Mouse (Mus musculus): Measurements from ENCODE around the gene Fkbp5. TPM values are rescaled to one million over a fixed set of nuclear protein-coding genes. Genes with fewer than 3 reads are reported as not detected.
"Not testable (repeated sequence)": the region's sequence is repeated elsewhere in the genome, so short reads cannot be mapped to it uniquely, and the experiment has no call there.

The Fkbp5 gene
- 26.2 and 27.3 TPM in 2 replicates for polyA plus RNA-seq (2015; fragmentation: Nextera tagmentation; extraction: Ambion mirVana)

DNA sequence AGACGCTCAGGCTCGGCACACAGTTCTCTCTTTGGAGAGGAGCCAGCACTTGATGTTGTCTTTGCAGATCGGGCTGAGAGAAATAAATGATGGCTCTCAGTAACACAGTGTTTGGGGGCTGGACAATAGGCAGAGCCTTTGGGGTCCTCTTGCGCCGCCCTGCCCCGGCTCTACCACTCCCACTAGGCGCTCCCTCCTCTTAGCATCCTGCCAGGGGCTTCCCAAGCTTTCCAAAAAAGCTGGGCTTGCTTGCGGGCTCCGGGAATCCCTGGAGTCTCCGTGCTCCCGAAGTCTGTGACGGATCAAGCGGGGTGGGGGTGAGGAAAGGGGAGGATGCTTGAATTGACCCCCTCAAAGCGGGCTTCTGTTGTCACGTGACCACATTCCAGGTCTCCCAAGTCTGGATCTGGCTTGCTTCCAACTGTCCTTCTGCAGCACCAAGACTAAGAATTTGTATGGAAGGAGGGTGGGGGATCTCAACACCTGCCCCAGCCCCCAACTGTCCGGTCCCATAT is at the start of gene Fkbp5:
TSS of gene Fkbp5 (minus strand) at position 87 of the 515 bp plus-strand sequence.
- H3K9ac ChIP-seq: peak within 1 kb of the TSS; percentile 62
- H3K4me3 ChIP-seq: peak within 1 kb of the TSS; percentile 52
- peak within 1 kb of the TSS; percentile 94 for H3K4me2 ChIP-seq (replicated peaks)
- peak within 1 kb of the TSS; percentile 73 for H3K27ac ChIP-seq
- H3K36me3 ChIP-seq: no peaks in the 10 kb centered on the region
- WGBS: 2% methylated on average over 16 of the region's 16 CpGs
- peaks cover 14% of the 10 kb centered on the region for H3K27me3 ChIP-seq
- ATAC-seq (ENCODE audit: low FRiP score, low read depth): peak; percentile 41; the same call in 1 of the 2 replicates
- no peaks in the 10 kb centered on the region for H3K9me3 ChIP-seq
- H3K4me1 ChIP-seq: peaks cover 37% of the 10 kb centered on the region

DNA sequence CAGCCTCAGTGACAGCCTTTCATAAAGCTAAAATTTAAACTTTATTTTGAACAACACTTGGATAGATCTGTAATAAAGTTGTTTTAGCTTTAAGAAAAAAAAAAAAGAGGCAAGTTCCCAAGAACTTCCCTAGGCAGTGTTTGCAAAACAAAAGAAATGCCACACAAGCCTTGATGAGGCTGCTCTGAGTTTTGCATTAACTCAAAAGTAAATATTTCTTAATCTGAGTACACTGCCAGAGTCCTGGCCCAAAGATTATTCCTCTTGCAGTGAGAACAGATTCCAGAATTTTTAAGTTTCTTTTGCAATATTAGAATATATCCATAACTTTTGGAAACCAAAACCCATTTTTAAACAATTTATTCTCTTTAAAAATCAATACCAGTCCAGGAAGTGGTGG is 47.9 kb upstream of the Fkbp5 start:
- Histone ChIP-seq H3K27me3 (no peaks in the 10 kb centered on the region), H3K27ac (no peak overlapping the region), H3K9me3 (no peaks in the 10 kb centered on the region), H3K36me3 (no peaks in the 10 kb centered on the region), H3K4me2 (replicated peaks) (no peak overlapping the region), H3K4me3 (no peak overlapping the region), H3K4me1 (peaks cover 13% of the 10 kb centered on the region), H3K9ac (no peak overlapping the region)
- no peak for ATAC-seq (ENCODE audit: low FRiP score, low read depth)

DNA sequence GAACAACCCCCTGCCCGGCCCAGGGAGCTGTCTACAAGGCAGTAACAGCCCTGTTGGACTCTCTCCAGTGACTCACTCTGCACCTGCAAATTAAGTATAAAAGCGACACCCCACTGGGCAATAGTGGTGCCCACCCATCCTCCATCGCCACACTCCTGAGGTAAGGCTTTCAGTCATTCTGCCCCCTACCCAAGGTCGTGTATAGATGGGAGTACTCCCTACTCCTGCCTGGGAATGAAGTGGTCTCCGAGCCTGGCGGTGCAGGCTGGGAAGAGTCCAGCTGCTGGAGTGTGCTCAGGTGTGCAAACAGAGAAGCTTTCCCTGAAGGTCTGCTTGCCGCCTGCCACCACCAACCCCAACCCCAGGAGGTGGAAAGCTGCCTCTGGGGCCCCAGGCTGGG is 44.3 kb upstream of the Fkbp5 start:
- Histone ChIP-seq H3K27me3 (no peaks in the 10 kb centered on the region), H3K36me3 (no peaks in the 10 kb centered on the region), H3K9me3 (no peaks in the 10 kb centered on the region), H3K4me2 (replicated peaks) (no peak overlapping the region), H3K27ac (no peak overlapping the region), H3K9ac (no peak overlapping the region), H3K4me1 (peaks cover 29% of the 10 kb centered on the region), H3K4me3 (no peak overlapping the region)
- ATAC-seq (ENCODE audit: low FRiP score, low read depth): no peak
- 47% methylated on average over 7 of the region's 7 CpGs for WGBS

DNA sequence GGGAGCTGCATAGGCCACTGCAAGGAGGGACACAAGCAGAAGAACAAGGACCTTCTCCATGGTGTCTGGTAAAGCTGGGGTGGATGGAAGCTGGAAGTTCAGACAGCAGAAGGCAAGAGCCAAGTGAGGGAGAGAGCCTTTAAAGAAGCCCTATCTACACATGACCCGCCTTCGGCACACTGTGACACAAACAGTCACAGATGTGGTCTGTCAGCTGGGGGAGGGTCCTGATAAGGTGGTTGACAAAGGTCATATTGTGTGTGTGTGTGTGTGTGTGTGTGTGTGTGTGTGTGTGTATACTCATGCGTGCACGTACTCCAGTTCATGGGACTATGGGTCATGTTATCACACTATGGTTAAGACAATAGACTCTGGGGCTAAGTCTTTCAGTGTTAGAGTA is 43.3 kb upstream of the Fkbp5 start, which contains the start of gene Clps:
TSS of gene Clps (minus strand) at position 169 of the 400 bp plus-strand sequence.
- 91% methylated on average over 4 of the region's 4 CpGs for WGBS
- peaks cover 34% of the 10 kb centered on the region for H3K4me1 ChIP-seq
- no peak within 1 kb of the TSS for H3K27ac ChIP-seq
- H3K9me3 ChIP-seq: no peaks in the 10 kb centered on the region
- H3K4me2 ChIP-seq (replicated peaks): no peak within 1 kb of the TSS
- no peak within 1 kb of the TSS for H3K9ac ChIP-seq
- no peaks in the 10 kb centered on the region for H3K27me3 ChIP-seq
- no peaks in the 10 kb centered on the region for H3K36me3 ChIP-seq
- H3K4me3 ChIP-seq: no peak within 1 kb of the TSS
- no peak for ATAC-seq (ENCODE audit: low FRiP score, low read depth)

DNA sequence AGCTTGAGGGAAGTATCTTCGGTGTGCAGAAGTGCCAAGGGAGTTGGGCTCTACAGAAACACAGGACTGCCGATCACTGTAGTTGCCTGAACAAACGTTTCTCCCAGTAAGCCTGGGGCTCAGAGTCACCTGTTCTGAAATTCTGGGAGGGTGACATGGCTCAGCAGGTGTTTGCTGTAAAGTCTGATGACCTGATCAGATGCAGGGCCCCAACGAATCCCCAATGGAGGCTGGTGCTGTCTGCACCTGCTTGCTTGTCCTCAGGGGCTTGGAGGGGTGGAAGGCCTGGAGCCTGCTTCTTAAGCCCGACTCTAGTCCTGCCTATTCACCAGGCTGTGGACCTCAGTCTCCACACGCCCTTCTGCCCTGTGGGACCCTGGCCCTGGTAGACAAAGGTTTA is 40.4 kb upstream of the Fkbp5 start:
- H3K36me3 ChIP-seq: no peaks in the 10 kb centered on the region
- H3K27me3 ChIP-seq: no peaks in the 10 kb centered on the region
- peak; percentile 34; the same call in 1 of the 2 replicates for ATAC-seq (ENCODE audit: low FRiP score, low read depth)
- 43% methylated on average over 6 of the region's 6 CpGs for WGBS
- no peak overlapping the region for H3K9ac ChIP-seq
- no peaks in the 10 kb centered on the region for H3K9me3 ChIP-seq
- H3K4me3 ChIP-seq: no peak overlapping the region
- H3K4me2 ChIP-seq (replicated peaks): no peak overlapping the region
- H3K4me1 ChIP-seq: peaks cover 47% of the 10 kb centered on the region
- no peak overlapping the region for H3K27ac ChIP-seq

DNA sequence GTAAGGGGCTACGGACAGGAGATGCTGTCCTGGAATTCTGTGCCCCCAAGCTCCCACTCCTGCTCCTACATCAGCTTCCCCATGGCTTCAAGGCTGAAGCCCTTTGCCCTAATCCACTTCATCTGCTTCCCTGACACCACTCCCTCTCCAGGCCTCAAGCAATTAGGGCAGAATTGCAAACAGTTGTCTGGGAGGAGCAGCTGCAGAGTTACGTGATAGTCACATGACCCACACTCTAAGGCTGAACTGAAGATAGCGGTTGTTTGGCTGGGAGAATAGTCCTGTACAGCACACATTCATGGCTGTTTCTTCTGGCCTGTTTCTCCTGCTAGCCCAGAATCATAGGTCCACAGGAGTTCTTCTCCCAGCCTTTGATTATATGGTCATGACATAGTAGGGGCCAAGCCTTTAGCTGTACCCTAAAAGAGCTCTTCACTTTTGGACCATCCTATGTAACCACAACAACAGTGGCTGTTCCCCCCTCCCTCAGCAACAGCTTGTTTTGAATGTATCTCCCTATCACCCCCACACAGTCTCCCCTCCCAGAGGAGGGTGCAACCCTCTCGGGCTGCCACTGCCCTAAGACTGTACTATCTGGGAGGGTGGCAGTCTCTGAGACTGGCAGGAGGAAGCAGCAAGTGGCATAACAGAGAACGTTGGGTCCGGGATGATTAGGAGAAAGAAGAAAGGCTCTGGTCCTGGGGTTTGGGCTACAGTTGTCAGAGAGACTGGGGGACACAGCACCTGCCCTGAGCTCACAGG is 39.5 kb upstream of the Fkbp5 start:
- no peaks in the 10 kb centered on the region for H3K36me3 ChIP-seq
- WGBS: 42% methylated on average over 6 of the region's 6 CpGs
- H3K4me2 ChIP-seq (replicated peaks): no peak overlapping the region
- H3K9me3 ChIP-seq: no peaks in the 10 kb centered on the region
- peaks cover 49% of the 10 kb centered on the region for H3K4me1 ChIP-seq
- no peak overlapping the region for H3K9ac ChIP-seq
- peak overlapping the region; percentile 55; the same call in 1 of the 2 replicates for H3K27ac ChIP-seq
- ATAC-seq (ENCODE audit: low FRiP score, low read depth): no peak
- H3K27me3 ChIP-seq: no peaks in the 10 kb centered on the region
- no peak overlapping the region for H3K4me3 ChIP-seq

DNA sequence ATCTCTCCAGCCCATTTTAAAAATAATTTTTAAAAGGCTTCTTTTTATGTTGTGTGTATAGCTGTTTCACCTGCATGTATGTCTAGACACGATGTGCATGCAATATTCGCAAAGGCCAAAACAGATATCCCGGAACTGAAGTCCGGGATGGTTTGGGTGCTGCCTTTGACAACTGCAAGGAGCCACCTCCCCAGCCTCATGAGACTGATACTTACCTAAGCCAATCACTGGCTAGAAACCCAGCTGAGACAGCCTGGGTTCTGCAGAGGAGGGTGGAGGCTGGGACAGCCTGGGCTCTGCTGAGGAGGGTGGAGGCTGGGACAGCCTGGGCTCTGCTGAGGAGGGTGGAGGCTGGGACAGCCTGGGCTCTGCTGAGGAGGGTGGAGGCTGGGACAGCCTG is 36.7 kb upstream of the Fkbp5 start:
- not testable (repeated sequence) for H3K9ac ChIP-seq; ATAC-seq (ENCODE audit: low FRiP score, low read depth); H3K4me3 ChIP-seq; H3K27me3 ChIP-seq; H3K9me3 ChIP-seq; H3K27ac ChIP-seq; H3K36me3 ChIP-seq; H3K4me2 ChIP-seq (replicated peaks)
- 84% methylated on average over 4 of the region's 4 CpGs for WGBS
- peaks cover 40% of the 10 kb centered on the region for H3K4me1 ChIP-seq

DNA sequence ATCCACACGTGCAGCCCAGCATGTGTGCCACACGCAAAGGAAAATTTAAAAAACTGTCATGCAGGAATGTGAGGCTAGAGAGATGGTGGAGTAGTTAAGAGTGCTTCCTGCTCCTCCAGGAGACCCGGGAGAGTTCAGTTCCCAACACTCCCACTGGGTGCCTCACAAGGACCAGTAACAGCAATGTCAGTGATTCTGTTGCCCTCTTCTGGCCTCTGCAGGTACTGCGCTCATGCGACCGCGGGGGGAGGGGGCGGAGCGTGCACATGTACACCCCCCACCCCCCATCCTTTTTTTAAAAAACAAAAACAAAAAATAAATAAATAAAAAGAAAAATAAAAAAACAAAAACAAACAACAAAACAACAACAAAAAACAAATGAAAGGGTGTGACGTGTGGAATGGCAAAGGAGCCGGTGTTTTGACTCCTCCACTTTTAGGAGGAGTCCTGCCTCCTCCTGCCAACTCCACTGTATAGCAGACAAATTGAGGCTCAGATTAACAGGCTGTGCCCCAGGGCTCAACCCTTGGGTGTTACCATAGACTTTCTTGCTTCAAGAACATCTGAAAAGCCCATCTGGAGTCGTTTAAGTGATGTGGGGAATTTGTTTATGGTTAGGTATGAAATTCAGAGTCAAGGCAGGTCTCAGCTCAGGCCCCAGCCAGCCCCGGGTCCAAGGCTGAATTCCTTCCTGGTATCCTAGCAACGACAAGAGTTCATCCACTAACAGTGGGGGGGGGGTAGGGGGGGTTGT is 35.9 kb upstream of the Fkbp5 start:
- Histone ChIP-seq H3K4me3 (no peak overlapping the region), H3K9ac (0 out of 2 replicates have a peak overlapping the region, but pooled peaks have one; percentile 31), H3K4me1 (peaks cover 38% of the 10 kb centered on the region), H3K27ac (peak overlapping the region; percentile 28; the same call in 1 of the 2 replicates), H3K9me3 (no peaks in the 10 kb centered on the region), H3K4me2 (replicated peaks) (no peak overlapping the region; the same call in 1 of the 2 replicates), H3K36me3 (no peaks in the 10 kb centered on the region), H3K27me3 (no peaks in the 10 kb centered on the region; the same call in 1 of the 2 replicates)
- 3% methylated on average over 14 of the region's 14 CpGs for WGBS
- ATAC-seq (ENCODE audit: low FRiP score, low read depth): peak; percentile 48; the same call in 1 of the 2 replicates

DNA sequence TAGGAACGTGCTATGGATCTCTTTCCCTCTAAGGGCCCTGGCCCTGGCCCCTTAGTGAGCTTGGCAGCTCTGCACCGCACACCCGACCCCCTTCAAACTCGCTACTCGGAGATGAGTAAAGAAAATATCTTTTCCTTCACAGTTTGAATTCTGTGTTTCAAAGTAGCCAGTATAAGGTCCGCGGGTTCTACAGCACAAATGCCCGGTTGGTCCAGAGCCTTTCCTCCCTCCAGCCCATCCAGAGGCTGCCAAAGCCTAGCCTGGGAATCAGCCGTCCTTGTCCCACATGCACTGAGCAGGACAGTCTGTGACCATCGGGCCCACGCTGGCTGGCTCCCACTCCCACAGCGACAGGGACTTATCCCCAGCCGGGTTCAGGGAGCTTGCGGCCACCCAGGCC is 31.8 kb upstream of the Fkbp5 start, which contains the start of gene Clpsl2:
TSS of gene Clpsl2 (plus strand) at position 301 of the 400 bp plus-strand sequence.
- Histone ChIP-seq H3K27me3 (no peaks in the 10 kb centered on the region; the same call in 1 of the 2 replicates), H3K4me1 (peaks cover 18% of the 10 kb centered on the region), H3K9ac (no peak within 1 kb of the TSS), H3K27ac (no peak within 1 kb of the TSS), H3K4me3 (no peak within 1 kb of the TSS), H3K9me3 (0 out of 2 replicates have a peak, but pooled peaks cover 3% of the 10 kb centered on the region), H3K36me3 (no peaks in the 10 kb centered on the region), H3K4me2 (replicated peaks) (no peak within 1 kb of the TSS)
- ATAC-seq (ENCODE audit: low FRiP score, low read depth): no peak
- WGBS: 77% methylated on average over 14 of the region's 14 CpGs

DNA sequence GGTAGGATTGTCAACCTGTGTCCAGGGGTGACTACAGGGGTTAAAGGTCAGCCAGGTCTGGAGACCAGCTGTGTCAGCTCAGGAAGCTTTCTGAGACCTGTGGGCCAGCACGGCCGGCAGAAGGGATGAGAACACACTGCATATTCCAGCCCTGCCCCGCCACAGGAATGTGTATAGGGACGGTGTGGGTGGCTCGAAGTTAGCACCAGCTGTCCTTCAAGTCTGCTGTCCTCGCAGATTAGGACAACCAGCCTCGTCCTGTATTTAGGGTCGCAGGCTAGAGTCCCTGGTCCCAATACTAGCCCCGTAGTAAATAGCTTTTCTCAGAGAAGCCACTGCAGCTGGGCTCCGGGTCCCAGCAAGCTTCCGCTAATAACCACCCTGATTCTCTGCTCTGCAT is 31.2 kb upstream of the Fkbp5 start:
- 0 out of 2 replicates have a peak, but pooled peaks cover 3% of the 10 kb centered on the region for H3K9me3 ChIP-seq
- 61% methylated on average over 11 of the region's 11 CpGs for WGBS
- no peak overlapping the region for H3K9ac ChIP-seq
- H3K36me3 ChIP-seq: no peaks in the 10 kb centered on the region
- H3K27me3 ChIP-seq: no peaks in the 10 kb centered on the region; the same call in 1 of the 2 replicates
- no peak overlapping the region for H3K27ac ChIP-seq
- H3K4me3 ChIP-seq: no peak overlapping the region
- H3K4me2 ChIP-seq (replicated peaks): no peak overlapping the region
- ATAC-seq (ENCODE audit: low FRiP score, low read depth): no peak
- peaks cover 13% of the 10 kb centered on the region for H3K4me1 ChIP-seq

DNA sequence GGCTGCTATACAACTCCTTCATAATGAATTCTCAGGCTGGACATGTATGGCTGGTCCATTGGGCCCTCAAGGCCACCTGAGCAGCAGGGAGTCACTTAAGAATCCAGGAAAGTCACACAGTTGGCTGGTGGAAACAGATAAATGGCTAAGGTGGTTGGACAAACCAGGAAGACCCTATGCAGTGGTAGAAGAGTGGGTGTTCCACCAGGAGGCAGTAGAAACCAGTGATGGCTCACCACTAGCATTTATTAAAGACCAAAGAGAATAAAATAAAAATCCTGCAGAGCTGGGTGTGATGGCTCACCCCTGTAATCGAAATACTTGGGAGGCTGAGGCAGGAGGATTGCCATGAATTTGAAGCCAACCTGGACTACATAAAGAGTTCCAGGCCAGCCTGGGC is 29.6 kb upstream of the Fkbp5 start:
- no peak for ATAC-seq (ENCODE audit: low FRiP score, low read depth)
- Histone ChIP-seq H3K9me3 (peaks cover 7% of the 10 kb centered on the region), H3K27ac (no peak overlapping the region), H3K27me3 (no peaks in the 10 kb centered on the region; the same call in 1 of the 2 replicates), H3K4me2 (replicated peaks) (no peak overlapping the region), H3K4me3 (no peak overlapping the region), H3K9ac (no peak overlapping the region), H3K36me3 (no peaks in the 10 kb centered on the region), H3K4me1 (no peaks in the 10 kb centered on the region)
- WGBS: 77% methylated on average over 1 of the region's 1 CpGs

DNA sequence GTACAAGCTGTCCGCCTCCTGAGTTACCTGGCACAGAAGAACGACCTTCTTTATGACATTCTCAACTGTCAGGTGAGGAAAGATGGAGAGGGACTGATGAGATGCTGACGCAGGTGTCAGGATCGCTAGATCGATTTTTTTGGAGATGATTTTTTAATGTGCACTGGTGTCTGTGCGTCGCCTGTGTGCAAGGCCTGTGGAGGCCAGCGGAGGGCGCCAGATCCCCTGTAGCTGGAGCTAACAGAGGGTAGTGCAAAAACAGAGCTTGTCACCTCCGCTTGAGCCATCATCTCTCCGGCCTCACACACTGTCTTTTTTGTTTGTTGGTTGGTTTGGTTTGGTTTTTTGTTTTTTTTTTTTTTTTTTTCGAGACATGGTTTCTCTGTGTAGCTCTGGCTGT is 20.6 kb upstream of the Fkbp5 start:
- Histone ChIP-seq H3K9ac (no peak overlapping the region), H3K4me1 (no peaks in the 10 kb centered on the region), H3K9me3 (peaks cover 33% of the 10 kb centered on the region), H3K36me3 (no peaks in the 10 kb centered on the region), H3K27ac (no peak overlapping the region), H3K4me3 (no peak overlapping the region), H3K27me3 (no peaks in the 10 kb centered on the region; the same call in 1 of the 2 replicates), H3K4me2 (replicated peaks) (no peak overlapping the region)
- no peak for ATAC-seq (ENCODE audit: low FRiP score, low read depth)
- WGBS: 44% methylated on average over 12 of the region's 12 CpGs

All from limb, embryonic 13.5 days (tissue).